Mouse (Mus musculus): ENCODE results near the gene Rnf216.

The Rnf216 gene

DNA sequence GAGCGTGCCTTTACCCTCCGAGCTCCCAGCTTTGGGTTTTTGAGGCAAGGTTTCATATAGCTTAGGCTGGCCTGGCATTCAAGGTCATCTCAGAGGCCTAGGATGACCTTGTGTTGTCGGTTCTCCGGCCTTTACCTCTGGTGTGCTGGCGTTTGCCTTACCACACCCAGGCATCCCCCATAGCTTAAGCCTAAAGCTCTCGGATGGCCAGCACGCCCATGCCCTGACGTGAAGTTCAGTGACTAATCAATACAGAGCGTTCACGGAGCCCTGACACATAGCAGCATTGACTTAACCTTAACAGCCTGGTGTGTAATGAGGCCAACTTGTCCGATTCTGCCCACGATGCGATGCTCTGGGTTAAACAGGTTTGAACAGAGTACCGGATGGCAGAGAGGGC lies 154.3 kb downstream of the Rnf216 start:
- DNase-seq, result no peak

DNA sequence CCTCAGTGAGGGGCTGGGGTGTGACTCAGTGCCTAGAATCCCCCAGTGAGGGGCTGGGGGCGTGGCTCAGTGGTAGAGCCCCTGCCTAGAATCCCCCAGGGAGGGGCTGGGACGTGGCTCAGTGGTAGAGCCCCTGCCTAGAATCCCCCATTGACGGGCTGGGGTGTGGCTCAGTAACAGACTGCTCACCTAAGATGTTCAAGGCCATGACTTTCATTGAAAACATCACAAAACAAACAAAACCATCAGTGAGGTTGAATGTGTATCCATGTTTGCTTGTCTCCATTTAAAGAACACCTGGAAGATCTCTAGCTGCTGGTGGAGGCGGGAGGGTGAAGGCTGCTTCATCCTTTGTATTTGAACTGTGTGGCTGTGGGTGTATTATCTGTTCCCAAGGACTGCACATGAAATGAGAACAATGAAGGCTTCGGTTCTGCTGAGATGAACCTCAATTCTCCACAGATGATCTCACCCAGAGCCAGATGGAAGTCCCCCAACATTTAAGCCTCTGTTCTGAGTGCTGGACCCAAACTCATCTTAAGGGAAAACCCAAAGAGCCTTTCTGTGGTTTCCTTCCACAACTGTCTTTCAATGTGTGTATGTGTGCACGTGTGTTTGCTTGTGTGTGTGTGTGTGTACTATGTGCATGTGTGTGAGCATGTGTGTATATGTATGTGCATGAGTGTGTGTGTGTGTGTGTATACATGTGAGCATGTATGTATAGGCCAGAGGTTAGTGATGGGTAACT lies 155.7 kb downstream of the Rnf216 start:
- DNase-seq, result no peak

DNA sequence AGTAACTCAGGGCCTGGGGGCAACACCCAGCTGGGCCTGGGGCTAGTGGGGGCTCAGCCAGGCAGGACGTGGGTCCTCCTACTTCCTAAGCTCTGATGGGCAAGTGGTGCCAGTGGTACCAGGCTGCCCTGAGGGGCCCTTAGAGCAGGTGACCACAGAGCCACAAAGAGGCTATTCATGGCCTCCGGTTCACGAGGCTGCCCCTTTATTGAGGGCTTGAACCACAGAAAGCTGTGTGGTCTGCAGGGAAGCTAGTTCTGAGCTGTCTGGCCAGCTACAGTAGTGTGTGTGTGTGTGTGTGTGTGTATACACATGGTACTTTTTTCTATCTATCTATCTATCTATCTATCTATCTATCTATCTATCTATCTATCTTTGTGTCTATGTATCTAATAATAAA lies 159.2 kb downstream of the Rnf216 start:
- no peak for DNase-seq

DNA sequence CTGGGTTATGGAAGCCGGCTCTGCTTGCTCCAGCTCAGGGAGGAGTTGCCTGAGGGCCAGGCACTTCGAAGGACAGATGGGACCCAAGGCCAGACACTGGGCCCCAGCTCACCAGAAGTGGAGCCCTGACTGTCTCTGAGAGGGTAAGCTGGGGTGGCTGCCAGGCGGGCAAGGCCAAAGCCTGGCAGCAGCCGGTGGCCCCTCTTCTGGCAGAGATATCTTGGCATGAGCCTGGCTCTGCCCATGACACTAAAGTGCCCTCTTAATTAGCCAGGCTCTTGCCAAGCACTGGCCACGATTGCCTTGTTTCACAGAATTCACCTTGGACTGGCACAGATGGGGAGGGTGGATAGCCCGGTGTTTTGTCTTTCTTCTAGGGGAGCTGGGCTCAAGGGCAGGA lies 162.4 kb downstream of the Rnf216 start:
- peak; percentile 92 to 95 for DNase-seq

DNA sequence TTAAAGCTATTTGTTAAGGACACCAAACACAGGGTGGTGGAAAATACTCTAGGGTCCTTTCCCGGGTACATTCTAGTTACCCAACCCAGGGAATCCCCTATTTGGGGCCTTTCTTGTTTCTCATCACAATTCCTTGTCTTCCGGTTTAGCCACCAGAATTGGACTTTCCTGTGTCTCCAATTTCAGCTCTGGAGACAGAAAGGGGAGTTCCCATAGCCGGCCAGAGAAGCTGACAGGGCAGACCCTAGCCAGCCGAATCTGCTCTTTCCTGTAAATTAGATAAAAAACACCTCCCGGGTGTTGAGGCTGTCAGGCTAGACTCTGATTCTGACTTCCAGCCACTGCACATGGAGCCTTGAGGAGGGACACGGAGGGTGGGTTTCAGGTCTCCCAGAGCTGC lies 163.2 kb downstream of the Rnf216 start:
- no peak for DNase-seq

DNA sequence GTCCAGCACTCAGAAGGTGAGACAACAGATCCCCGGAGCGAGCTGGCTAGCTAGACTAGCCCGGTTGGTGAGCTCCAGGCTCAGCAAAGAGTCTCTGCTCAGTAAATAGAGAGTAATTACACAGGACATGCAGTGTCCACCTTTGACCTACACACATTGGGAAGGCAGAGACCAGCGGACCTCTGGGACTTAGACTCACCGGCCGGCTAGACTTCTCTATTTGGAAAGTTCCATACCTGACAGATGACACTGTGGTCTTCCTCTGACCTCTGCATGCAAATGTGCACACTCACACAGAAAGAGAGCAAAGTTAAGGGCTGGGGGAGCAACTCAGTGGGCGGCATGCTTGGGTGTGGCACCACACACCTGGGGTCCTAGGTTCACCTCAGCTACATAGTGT lies 165.3 kb downstream of the Rnf216 start:
- no peak for DNase-seq

DNA sequence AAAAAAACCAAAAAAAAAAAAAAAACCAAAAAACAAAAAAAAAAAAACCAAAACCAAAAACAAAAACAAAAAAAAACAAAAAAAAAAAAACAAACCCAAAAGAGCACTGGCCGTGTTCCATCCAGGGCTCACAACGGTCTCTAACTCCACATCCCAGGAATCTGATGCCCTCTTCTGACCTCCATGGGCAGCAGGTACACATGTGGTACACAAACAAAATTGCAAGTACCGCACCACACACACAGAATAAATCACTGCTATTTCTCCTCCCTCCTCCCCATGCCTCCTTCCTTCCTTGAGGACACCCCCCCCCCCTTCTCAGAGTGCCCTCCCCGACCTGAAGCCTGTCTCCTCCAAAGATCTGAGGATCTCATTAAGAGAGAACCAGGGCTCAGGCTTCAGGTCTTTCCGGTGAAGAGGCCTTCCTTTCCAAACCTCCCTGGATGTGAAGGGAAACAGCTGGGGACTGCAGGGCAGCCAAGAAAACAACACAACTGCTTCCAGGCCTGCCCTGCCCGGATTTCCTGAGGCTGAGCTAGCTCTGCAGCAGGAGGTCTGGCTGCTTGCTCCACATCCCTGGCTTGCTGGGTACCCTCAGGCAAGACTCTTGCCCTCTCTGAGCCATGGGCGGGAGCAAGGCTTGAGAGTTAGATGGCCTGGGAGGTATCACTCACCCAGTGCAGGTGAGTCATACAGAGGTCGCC lies 167.7 kb downstream of the Rnf216 start:
- DNase-seq, result no peak

Data from cerebellum, postnatal 10 days (tissue).